Mouse (Mus musculus): Measurements from ENCODE around the gene Atxn1l. TPM values are rescaled to one million over a fixed set of nuclear protein-coding genes. Genes with fewer than 3 reads are reported as not detected.

Atxn1l gene
- polyA plus RNA-seq, 1 experiment from 2014 or later: 7.7 TPM

GRCm38 (mm10) chr8:109692443-109693145 is 44.9 kb downstream of the Atxn1l start:
- Histone ChIP-seq H3K27ac (ENCODE audit: low read length) (peak overlapping the region; percentile 85), H3K4me3 (replicated peaks; ENCODE audit: low read length) (peak overlapping the region; percentile 71), H3K9ac (ENCODE audit: low read length) (peak overlapping the region; percentile 85), H3K4me2 (ENCODE audit: low read depth, low read length) (peak overlapping the region; percentile 82), H3K4me1 (ENCODE audit: control insufficient read depth, insufficient read depth, low read length) (peaks cover 26% of the 10 kb centered on the region), H3K36me3 (ENCODE audit: control insufficient read depth, insufficient read depth, low read length) (no peaks in the 10 kb centered on the region), H3K9me3 (replicated peaks; ENCODE audit: control insufficient read depth, low read length) (no peaks in the 10 kb centered on the region), H3K27me3 (ENCODE audit: control insufficient read depth, insufficient read depth, low read length) (no peaks in the 10 kb centered on the region)
- WGBS: under 1% methylated on average over 38 of the region's 38 CpGs
- ATAC-seq (ENCODE audit: insufficient read depth, low FRiP score): peak; percentile 73

GRCm38 (mm10) chr8:109691769-109692168 is 45.8 kb downstream of the Atxn1l start:
- 37% methylated on average over 5 of the region's 5 CpGs for WGBS
- Histone ChIP-seq H3K36me3 (ENCODE audit: control insufficient read depth, insufficient read depth, low read length) (no peaks in the 10 kb centered on the region), H3K4me1 (ENCODE audit: control insufficient read depth, insufficient read depth, low read length) (peaks cover 26% of the 10 kb centered on the region), H3K27ac (ENCODE audit: low read length) (no peak overlapping the region), H3K9me3 (replicated peaks; ENCODE audit: control insufficient read depth, low read length) (no peaks in the 10 kb centered on the region), H3K4me2 (ENCODE audit: low read depth, low read length) (peak overlapping the region; percentile 82), H3K9ac (ENCODE audit: low read length) (peak overlapping the region; percentile 85), H3K4me3 (replicated peaks; ENCODE audit: low read length) (peak overlapping the region; percentile 71), H3K27me3 (ENCODE audit: control insufficient read depth, insufficient read depth, low read length) (no peaks in the 10 kb centered on the region)
- ATAC-seq (ENCODE audit: insufficient read depth, low FRiP score): no peak

GRCm38 (mm10) chr8:109687248-109687647 is 50.3 kb downstream of the Atxn1l start:
- H3K4me2 ChIP-seq (ENCODE audit: low read depth, low read length): no peak overlapping the region
- no peak for ATAC-seq (ENCODE audit: insufficient read depth, low FRiP score)
- no peaks in the 10 kb centered on the region for H3K9me3 ChIP-seq (replicated peaks; ENCODE audit: control insufficient read depth, low read length)
- 0 out of 2 replicates have a peak, but pooled peaks cover 3% of the 10 kb centered on the region for H3K36me3 ChIP-seq (ENCODE audit: control insufficient read depth, insufficient read depth, low read length)
- H3K9ac ChIP-seq (ENCODE audit: low read length): no peak overlapping the region
- H3K27me3 ChIP-seq (ENCODE audit: control insufficient read depth, insufficient read depth, low read length): no peaks in the 10 kb centered on the region
- no peak overlapping the region for H3K27ac ChIP-seq (ENCODE audit: low read length)
- H3K4me3 ChIP-seq (replicated peaks; ENCODE audit: low read length): no peak overlapping the region
- WGBS: 85% methylated on average over 5 of the region's 5 CpGs
- H3K4me1 ChIP-seq (ENCODE audit: control insufficient read depth, insufficient read depth, low read length): peaks cover 18% of the 10 kb centered on the region

- Histone ChIP-seq H3K36me3 (ENCODE audit: control insufficient read depth, insufficient read depth, low read length) (peaks cover 21% of the 10 kb centered on the region), H3K27me3 (ENCODE audit: control insufficient read depth, insufficient read depth, low read length) (no peaks in the 10 kb centered on the region), H3K4me2 (ENCODE audit: low read depth, low read length) (no peak overlapping the region), H3K4me3 (replicated peaks; ENCODE audit: low read length) (no peak overlapping the region), H3K27ac (ENCODE audit: low read length) (no peak overlapping the region), H3K9ac (ENCODE audit: low read length) (no peak overlapping the region), H3K4me1 (ENCODE audit: control insufficient read depth, insufficient read depth, low read length) (no peaks in the 10 kb centered on the region), H3K9me3 (replicated peaks; ENCODE audit: control insufficient read depth, low read length) (no peaks in the 10 kb centered on the region)
- ATAC-seq (ENCODE audit: insufficient read depth, low FRiP score): no peak
- 87% methylated on average over 5 of the region's 5 CpGs for WGBS
These were observed 55.4 kb downstream of the Atxn1l start for GRCm38 (mm10) chr8:109682120-109682519.

- Histone ChIP-seq H3K9me3 (replicated peaks; ENCODE audit: control insufficient read depth, low read length) (no peaks in the 10 kb centered on the region), H3K9ac (ENCODE audit: low read length) (no peak overlapping the region), H3K4me1 (ENCODE audit: control insufficient read depth, insufficient read depth, low read length) (no peaks in the 10 kb centered on the region), H3K27ac (ENCODE audit: low read length) (no peak overlapping the region), H3K36me3 (ENCODE audit: control insufficient read depth, insufficient read depth, low read length) (peaks cover 21% of the 10 kb centered on the region), H3K4me3 (replicated peaks; ENCODE audit: low read length) (no peak overlapping the region), H3K27me3 (ENCODE audit: control insufficient read depth, insufficient read depth, low read length) (no peaks in the 10 kb centered on the region), H3K4me2 (ENCODE audit: low read depth, low read length) (no peak overlapping the region)
- ATAC-seq (ENCODE audit: insufficient read depth, low FRiP score): no peak
- WGBS: 74% methylated on average over 3 of the region's 3 CpGs
These were observed 56.0 kb downstream of the Atxn1l start for GRCm38 (mm10) chr8:109681535-109681934.

Other genes with a start within 250 kb of the Atxn1l start
- not detected in 2 replicates for gene Pmfbp1, start 243.7 kb downstream of the Atxn1l start, polyA plus RNA-seq (2015; fragmentation: Nextera tagmentation; extraction: Ambion mirVana)
- 20.5 and 21.8 TPM in 2 replicates for gene Dhx38, start 171.9 kb downstream of the Atxn1l start, polyA plus RNA-seq (2015; fragmentation: Nextera tagmentation; extraction: Ambion mirVana)
- 21.6 TPM in 2 replicates for gene Txnl4b, start 171.8 kb downstream of the Atxn1l start, polyA plus RNA-seq (2015; fragmentation: Nextera tagmentation; extraction: Ambion mirVana)
- 13.3 and 17.0 TPM in 2 replicates for gene Hp, start 158.6 kb downstream of the Atxn1l start, polyA plus RNA-seq (2015; fragmentation: Nextera tagmentation; extraction: Ambion mirVana)
- gene Dhodh, start 129.1 kb downstream of the Atxn1l start, polyA plus RNA-seq (2015; fragmentation: Nextera tagmentation; extraction: Ambion mirVana): 41.1 and 44.2 TPM in 2 replicates
- 0.12 TPM in 1 of 2 replicates, not detected in the other for gene Pkd1l3, start 123.2 kb downstream of the Atxn1l start, polyA plus RNA-seq (2015; fragmentation: Nextera tagmentation; extraction: Ambion mirVana)
- 140 and 152 TPM in 2 replicates for gene Ist1, start 44.5 kb downstream of the Atxn1l start, polyA plus RNA-seq (2015; fragmentation: Nextera tagmentation; extraction: Ambion mirVana)
- 16.6 and 17.2 TPM in 2 replicates for gene Zfp821, start 32.2 kb downstream of the Atxn1l start, polyA plus RNA-seq (2015; fragmentation: Nextera tagmentation; extraction: Ambion mirVana)
- gene Ap1g1, start 40.8 kb upstream of the Atxn1l start, polyA plus RNA-seq (2015; fragmentation: Nextera tagmentation; extraction: Ambion mirVana): 42.5 and 45.7 TPM in 2 replicates
- 2.8 TPM in 2 replicates for gene Phlpp2, start 130.8 kb upstream of the Atxn1l start, polyA plus RNA-seq (2015; fragmentation: Nextera tagmentation; extraction: Ambion mirVana)
- gene Marveld3, start 224.5 kb upstream of the Atxn1l start, polyA plus RNA-seq (2015; fragmentation: Nextera tagmentation; extraction: Ambion mirVana): 6.5 and 7.1 TPM in 2 replicates